Mouse (Mus musculus): ENCODE measurements around the gene Camta1. TPM values are rescaled to one million over a fixed set of nuclear protein-coding genes. Genes with fewer than 3 reads are reported as not detected.

The Camta1 gene
- total RNA-seq, 1 experiment = 9.3 TPM

GRCm38 (mm10) chr4:151720722-151721467, 140.8 kb downstream of the Camta1 start:
- H3K36me3 ChIP-seq (ENCODE audit: control insufficient read depth, insufficient read depth, low read length, poor library complexity, severe bottlenecking) = no peaks in the 10 kb centered on the region
- in situ Hi-C loops (cut with MboI; ENCODE audit: low sequenced_read_pairs in 2 of 2, unreplicated experiment in 2 of 2) = no loop called here
- H3K4me3 ChIP-seq (ENCODE audit: insufficient read depth in 1 of 2, low read depth in 1 of 2, low read length in 2 of 2, poor library complexity in 1 of 2, severe bottlenecking in 1 of 2) = no peak overlapping the region
- no peak for TF ChIP-seq HCFC1 (IDR thresholded peaks at IDR 0.05; ENCODE audit: borderline replicate concordance, insufficient read depth, low read length)
- TF ChIP-seq MAFK (IDR thresholded peaks at IDR 0.05; ENCODE audit: insufficient read depth, low read depth, low read length) = no peak
- no peak for TF ChIP-seq ZNF384 (IDR thresholded peaks at IDR 0.05; ENCODE audit: low read depth, low read length)
- TF ChIP-seq CHD2 (IDR thresholded peaks at IDR 0.05; ENCODE audit: low read depth, low read length) = no peak
- TF ChIP-seq ZC3H11A (IDR thresholded peaks at IDR 0.05; ENCODE audit: borderline replicate concordance, low read depth, low read length) = no peak
- H3K9ac ChIP-seq (ENCODE audit: insufficient read depth, low read depth, low read length, poor library complexity, severe bottlenecking) = no peak overlapping the region
- DNase-seq (ENCODE audit: low read depth, low spot score) = no peak
- no peaks in the 10 kb centered on the region for H3K9me3 ChIP-seq (ENCODE audit: control insufficient read depth, insufficient read depth, low read depth, low read length)
- H3K4me1 ChIP-seq (ENCODE audit: control insufficient read depth in 2 of 2, insufficient read depth in 2 of 2, low read length in 2 of 2, poor library complexity in 1 of 2) = peaks cover 0 to 7% of the 10 kb centered on the region in 2 experiments; a peak in 1 of 4 replicates
- no peak overlapping the region for H3K27ac ChIP-seq (ENCODE audit: insufficient read depth, low read depth, low read length, poor library complexity, severe bottlenecking)

GRCm38 (mm10) chr4:151718866-151719475, 142.7 kb downstream of the Camta1 start:
- Histone ChIP-seq H3K9ac (ENCODE audit: insufficient read depth, low read depth, low read length, poor library complexity, severe bottlenecking) (no peak overlapping the region), H3K9me3 (ENCODE audit: control insufficient read depth, insufficient read depth, low read depth, low read length) (no peaks in the 10 kb centered on the region), H3K36me3 (ENCODE audit: control insufficient read depth, insufficient read depth, low read length, poor library complexity, severe bottlenecking) (no peaks in the 10 kb centered on the region), H3K4me3 (ENCODE audit: insufficient read depth in 1 of 2, low read depth in 1 of 2, low read length in 2 of 2, poor library complexity in 1 of 2, severe bottlenecking in 1 of 2) (no peak overlapping the region), H3K27ac (ENCODE audit: insufficient read depth, low read depth, low read length, poor library complexity, severe bottlenecking) (no peak overlapping the region), H3K4me1 (ENCODE audit: control insufficient read depth in 2 of 2, insufficient read depth in 2 of 2, low read length in 2 of 2, poor library complexity in 1 of 2) (peaks cover 0 to 4% of the 10 kb centered on the region in 2 experiments; a peak in 1 of 4 replicates)
- no peak for TF ChIP-seq HCFC1 (IDR thresholded peaks at IDR 0.05; ENCODE audit: borderline replicate concordance, insufficient read depth, low read length)
- no peak for TF ChIP-seq ZC3H11A (IDR thresholded peaks at IDR 0.05; ENCODE audit: borderline replicate concordance, low read depth, low read length)
- TF ChIP-seq CHD2 (IDR thresholded peaks at IDR 0.05; ENCODE audit: low read depth, low read length) = no peak
- no peak for TF ChIP-seq ZNF384 (IDR thresholded peaks at IDR 0.05; ENCODE audit: low read depth, low read length)
- TF ChIP-seq MAFK (IDR thresholded peaks at IDR 0.05; ENCODE audit: insufficient read depth, low read depth, low read length) = no peak
- in situ Hi-C loops (cut with MboI; ENCODE audit: low sequenced_read_pairs in 2 of 2, unreplicated experiment in 2 of 2) = no loop called here
- DNase-seq (ENCODE audit: low read depth, low spot score) = no peak

GRCm38 (mm10) chr4:151717864-151718263, 143.8 kb downstream of the Camta1 start:
- H3K4me1 ChIP-seq (ENCODE audit: control insufficient read depth in 2 of 2, insufficient read depth in 2 of 2, low read length in 2 of 2, poor library complexity in 1 of 2) = peaks cover 0 to 4% of the 10 kb centered on the region in 2 experiments; a peak in 1 of 4 replicates
- no peak overlapping the region for H3K9ac ChIP-seq (ENCODE audit: insufficient read depth, low read depth, low read length, poor library complexity, severe bottlenecking)
- no peaks in the 10 kb centered on the region for H3K36me3 ChIP-seq (ENCODE audit: control insufficient read depth, insufficient read depth, low read length, poor library complexity, severe bottlenecking)
- H3K9me3 ChIP-seq (ENCODE audit: control insufficient read depth, insufficient read depth, low read depth, low read length) = no peaks in the 10 kb centered on the region
- H3K4me3 ChIP-seq (ENCODE audit: insufficient read depth in 1 of 2, low read depth in 1 of 2, low read length in 2 of 2, poor library complexity in 1 of 2, severe bottlenecking in 1 of 2) = no peak overlapping the region
- H3K27ac ChIP-seq (ENCODE audit: insufficient read depth, low read depth, low read length, poor library complexity, severe bottlenecking) = no peak overlapping the region
- in situ Hi-C loops (cut with MboI; ENCODE audit: low sequenced_read_pairs in 2 of 2, unreplicated experiment in 2 of 2) = no loop called here
- no peak for DNase-seq (ENCODE audit: low read depth, low spot score)
- TF ChIP-seq HCFC1 (IDR thresholded peaks at IDR 0.05; ENCODE audit: borderline replicate concordance, insufficient read depth, low read length) (no peak), ZNF384 (IDR thresholded peaks at IDR 0.05; ENCODE audit: low read depth, low read length) (no peak), CHD2 (IDR thresholded peaks at IDR 0.05; ENCODE audit: low read depth, low read length) (no peak), ZC3H11A (IDR thresholded peaks at IDR 0.05; ENCODE audit: borderline replicate concordance, low read depth, low read length) (no peak), MAFK (IDR thresholded peaks at IDR 0.05; ENCODE audit: insufficient read depth, low read depth, low read length) (no peak)

GRCm38 (mm10) chr4:151713714-151714113, 148.0 kb downstream of the Camta1 start:
- H3K4me1 ChIP-seq (ENCODE audit: control insufficient read depth in 2 of 2, insufficient read depth in 2 of 2, low read length in 2 of 2, poor library complexity in 1 of 2) = peaks cover 0 to 4% of the 10 kb centered on the region in 2 experiments; a peak in 1 of 4 replicates
- H3K27ac ChIP-seq (ENCODE audit: insufficient read depth, low read depth, low read length, poor library complexity, severe bottlenecking) = no peak overlapping the region
- no peak overlapping the region for H3K4me3 ChIP-seq (ENCODE audit: insufficient read depth in 1 of 2, low read depth in 1 of 2, low read length in 2 of 2, poor library complexity in 1 of 2, severe bottlenecking in 1 of 2)
- H3K36me3 ChIP-seq (ENCODE audit: control insufficient read depth, insufficient read depth, low read length, poor library complexity, severe bottlenecking) = no peaks in the 10 kb centered on the region
- DNase-seq (ENCODE audit: low read depth, low spot score) = no peak
- TF ChIP-seq ZNF384 (IDR thresholded peaks at IDR 0.05; ENCODE audit: low read depth, low read length) (no peak), HCFC1 (IDR thresholded peaks at IDR 0.05; ENCODE audit: borderline replicate concordance, insufficient read depth, low read length) (no peak), ZC3H11A (IDR thresholded peaks at IDR 0.05; ENCODE audit: borderline replicate concordance, low read depth, low read length) (no peak), MAFK (IDR thresholded peaks at IDR 0.05; ENCODE audit: insufficient read depth, low read depth, low read length) (no peak), CHD2 (IDR thresholded peaks at IDR 0.05; ENCODE audit: low read depth, low read length) (no peak)
- no peak overlapping the region for H3K9ac ChIP-seq (ENCODE audit: insufficient read depth, low read depth, low read length, poor library complexity, severe bottlenecking)
- no peaks in the 10 kb centered on the region for H3K9me3 ChIP-seq (ENCODE audit: control insufficient read depth, insufficient read depth, low read depth, low read length)
- in situ Hi-C loops (cut with MboI; ENCODE audit: low sequenced_read_pairs in 2 of 2, unreplicated experiment in 2 of 2) = no loop called here

All from ES-E14 (cell line).